Mouse (Mus musculus) bone marrow macrophage, adult 2 months (primary cell): ENCODE data around the gene Col5a1.

ENCODE experiments used
- CTCF ChIP-seq: IDR thresholded peaks from 2 replicates; pipeline ENCODE4 v1.5.1; 2012; ENCODE audit warnings: low read depth, mild to moderate bottlenecking, low read length, moderate library complexity
- POLR2A ChIP-seq: IDR thresholded peaks from 2 replicates; pipeline ENCODE4 v1.6.1; 2012; ENCODE audit warnings: mild to moderate bottlenecking, low read depth, low read length, borderline replicate concordance

GRCm38 (mm10) chr2:28067821-28068536 lies 181.8 kb downstream of the Col5a1 start:
- TF ChIP-seq CTCF (no peak), POLR2A (no peak)
